Mouse (Mus musculus): ENCODE results near the gene Gm49361. TPM values are rescaled to one million over a fixed set of nuclear protein-coding genes. Genes with fewer than 3 reads are reported as not detected.
"Not testable (repeated sequence)": the region's sequence is repeated elsewhere in the genome, so short reads cannot be mapped to it uniquely, and the experiment has no call there.

Gene Gm49361
- polyA plus RNA-seq, 1 experiment from 2014 or later = not detected

DNA sequence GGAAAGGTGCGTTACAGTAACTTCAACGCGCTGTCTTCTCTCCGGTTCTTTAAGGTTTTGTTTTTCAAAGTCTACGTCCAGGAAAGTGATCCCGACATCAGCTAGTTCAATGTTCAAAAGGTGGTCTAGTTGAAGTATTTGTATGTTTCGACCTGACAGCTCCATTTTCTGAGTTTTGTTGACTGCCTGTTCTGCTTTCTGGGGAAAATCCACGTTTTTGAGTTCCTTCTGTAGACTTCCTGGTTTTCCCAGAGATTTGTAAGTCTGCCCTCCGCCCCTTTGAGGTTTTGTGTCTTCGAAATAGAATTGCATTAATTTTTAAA is 80.3 kb downstream of the Gm49361 start:
- H3K27me3 ChIP-seq (ENCODE audit: insufficient read depth, poor library complexity, severe bottlenecking) = no peaks in the 10 kb centered on the region
- WGBS = 16% methylated on average over 10 of the region's 10 CpGs
- H3K4me3 ChIP-seq = peak overlapping the region; percentile 78
- no peaks in the 10 kb centered on the region for H3K9me3 ChIP-seq
- peak overlapping the region; percentile 98 for H3K27ac ChIP-seq
- DNase-seq (ENCODE audit: low spot score) = no peak
- peaks cover 21% of the 10 kb centered on the region for H3K4me1 ChIP-seq (replicated peaks)
- H3K36me3 ChIP-seq = no peaks in the 10 kb centered on the region; the same call in none of the 2 replicates

DNA sequence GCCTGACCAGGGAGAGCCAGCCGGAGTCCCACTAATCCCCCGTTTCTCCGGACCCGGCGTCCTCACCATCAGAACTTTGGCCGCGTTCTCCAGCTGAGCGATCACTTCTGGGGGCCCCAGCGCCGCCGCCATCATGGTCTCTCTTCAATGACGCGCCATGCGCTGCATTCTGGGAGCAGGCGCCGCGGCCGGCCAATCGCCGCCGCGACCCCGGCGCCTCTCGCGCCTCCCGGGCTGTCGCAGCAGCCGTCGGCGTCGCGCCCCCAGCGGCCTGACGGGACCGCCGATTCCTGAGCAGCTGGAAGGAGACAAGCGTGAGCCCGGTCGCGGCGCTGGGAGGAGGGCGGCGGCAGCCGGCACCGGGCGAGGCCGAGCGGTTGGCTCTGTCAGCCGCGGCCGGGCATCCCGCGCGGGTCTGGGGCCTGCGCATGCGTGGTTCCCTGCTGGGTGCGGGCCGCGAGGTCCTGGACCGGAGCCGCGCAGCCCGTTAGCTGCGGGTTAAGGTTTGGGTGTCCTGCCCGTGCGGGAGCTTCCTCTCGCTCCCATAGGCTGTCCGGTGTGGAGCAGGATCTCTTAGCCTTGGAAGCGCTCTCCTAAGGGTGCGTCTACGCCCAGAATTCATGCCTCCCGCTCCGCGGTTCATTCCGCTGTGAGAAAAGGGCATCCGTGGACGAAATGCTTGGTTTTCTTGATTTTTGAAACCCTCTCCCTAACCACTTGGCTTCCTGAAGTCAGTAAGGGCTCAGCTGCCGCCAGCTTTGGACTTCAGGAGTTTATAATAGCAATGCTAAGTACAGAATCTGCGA is 80.9 kb downstream of the Gm49361 start, which contains the start of gene Xpo4:
Gene Xpo4, minus strand, starts transcription at position 609 of the 806 bp plus-strand sequence.
- DNase-seq (ENCODE audit: low spot score) = peak; percentile 90

GRCm38 (mm10) chr14:57664311-57664821 is 81.5 kb downstream of the Gm49361 start:
- H3K9me3 ChIP-seq = no peaks in the 10 kb centered on the region
- peak overlapping the region; percentile 98 for H3K27ac ChIP-seq
- H3K27me3 ChIP-seq (ENCODE audit: insufficient read depth, poor library complexity, severe bottlenecking) = no peaks in the 10 kb centered on the region
- DNase-seq (ENCODE audit: low spot score) = no peak
- peaks cover 21% of the 10 kb centered on the region for H3K4me1 ChIP-seq (replicated peaks)
- peak overlapping the region; percentile 78 for H3K4me3 ChIP-seq
- 0% methylated on average over 19 of the region's 19 CpGs for WGBS
- no peaks in the 10 kb centered on the region; the same call in none of the 2 replicates for H3K36me3 ChIP-seq

More for the DNA sequence above, 80.9 kb downstream of the Gm49361 start, which contains the start of gene Xpo4:
- Histone ChIP-seq H3K4me1 (replicated peaks) (peaks cover 21% of the 10 kb centered on the region), H3K9me3 (no peaks in the 10 kb centered on the region), H3K4me3 (peak within 1 kb of the TSS; percentile 78), H3K36me3 (no peaks in the 10 kb centered on the region; the same call in none of the 2 replicates), H3K27ac (peak within 1 kb of the TSS; percentile 98), H3K27me3 (ENCODE audit: insufficient read depth, poor library complexity, severe bottlenecking) (no peaks in the 10 kb centered on the region)
- under 1% methylated on average over 80 of the region's 80 CpGs for WGBS

DNA sequence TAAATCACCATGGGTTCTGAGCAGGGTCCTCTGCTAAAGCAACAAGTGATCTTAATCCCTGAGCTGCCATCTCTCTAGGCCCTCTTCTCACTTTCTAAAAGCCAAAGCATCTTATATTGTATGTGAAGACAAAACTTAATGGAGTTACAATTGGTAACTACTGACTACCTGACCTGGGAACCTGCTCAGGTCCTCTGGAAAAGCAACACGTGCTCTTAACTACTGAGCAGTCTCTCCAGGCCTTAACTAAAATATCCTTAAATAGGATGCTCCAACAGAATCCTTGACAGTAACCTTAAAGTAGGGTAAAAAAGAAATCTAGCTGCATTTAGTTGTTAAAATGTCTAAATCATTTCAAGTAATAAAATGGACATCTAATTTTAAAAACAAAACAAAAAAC is 82.3 kb downstream of the Gm49361 start:
- H3K4me1 ChIP-seq (replicated peaks) = peaks cover 21% of the 10 kb centered on the region
- H3K4me3 ChIP-seq = peak overlapping the region; percentile 78
- DNase-seq (ENCODE audit: low spot score) = no peak
- no peaks in the 10 kb centered on the region for H3K9me3 ChIP-seq
- H3K36me3 ChIP-seq = no peaks in the 10 kb centered on the region; the same call in none of the 2 replicates
- 42% methylated on average over 1 of the region's 1 CpGs for whole genome bisulfite sequencing
- no peak overlapping the region for H3K27ac ChIP-seq
- no peaks in the 10 kb centered on the region for H3K27me3 ChIP-seq (ENCODE audit: insufficient read depth, poor library complexity, severe bottlenecking)

DNA sequence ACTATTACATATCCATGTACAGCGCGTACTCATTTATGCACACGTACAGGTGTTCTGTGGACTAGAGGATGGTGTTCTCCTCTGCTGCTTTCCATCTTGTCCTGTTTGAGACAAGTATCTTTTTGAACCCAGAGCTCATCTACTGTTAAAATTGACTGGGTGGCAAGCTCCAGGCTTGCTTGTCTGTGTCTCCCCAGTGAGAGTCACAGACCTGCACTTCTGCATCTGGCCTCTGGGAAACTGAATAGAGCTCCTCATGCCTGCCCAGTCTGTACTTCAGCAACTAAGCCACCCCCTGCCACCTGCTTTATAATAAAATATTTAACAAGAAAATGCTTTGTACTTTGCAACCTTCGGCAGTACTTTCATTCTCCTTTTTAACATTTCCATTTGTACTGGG is 87.6 kb downstream of the Gm49361 start:
- H3K4me1 ChIP-seq (replicated peaks) = peaks cover 10% of the 10 kb centered on the region
- no peak overlapping the region for H3K27ac ChIP-seq
- H3K9me3 ChIP-seq = no peaks in the 10 kb centered on the region
- 97% methylated on average over 4 of the region's 4 CpGs for WGBS
- H3K4me3 ChIP-seq = no peak overlapping the region
- H3K27me3 ChIP-seq (ENCODE audit: insufficient read depth, poor library complexity, severe bottlenecking) = no peaks in the 10 kb centered on the region
- peaks cover 5% of the 10 kb centered on the region for H3K36me3 ChIP-seq
- DNase-seq (ENCODE audit: low spot score) = no peak

- WGBS = 96% methylated on average over 2 of the region's 2 CpGs
- no peak overlapping the region for H3K27ac ChIP-seq
Observed at GRCm38 (mm10) chr14:57657500-57657899, 88.4 kb downstream of the Gm49361 start.

GRCm38 (mm10) chr14:57656519-57656918 is 89.4 kb downstream of the Gm49361 start:
- H3K27ac ChIP-seq; H3K36me3 ChIP-seq; DNase-seq (ENCODE audit: low spot score); H3K4me1 ChIP-seq (replicated peaks); H3K4me3 ChIP-seq; H3K27me3 ChIP-seq (ENCODE audit: insufficient read depth, poor library complexity, severe bottlenecking); H3K9me3 ChIP-seq: not testable (repeated sequence)
- WGBS = 94% methylated on average over 3 of the region's 3 CpGs

More at GRCm38 (mm10) chr14:57657500-57657899, 88.4 kb downstream of the Gm49361 start:
- H3K4me1 ChIP-seq (replicated peaks) = peaks cover 6% of the 10 kb centered on the region
- no peaks in the 10 kb centered on the region for H3K9me3 ChIP-seq
- H3K4me3 ChIP-seq = no peak overlapping the region
- no peak for DNase-seq (ENCODE audit: low spot score)
- H3K36me3 ChIP-seq = peaks cover 5% of the 10 kb centered on the region
- H3K27me3 ChIP-seq (ENCODE audit: insufficient read depth, poor library complexity, severe bottlenecking) = no peaks in the 10 kb centered on the region

- no peaks in the 10 kb centered on the region for H3K9me3 ChIP-seq
- no peak overlapping the region for H3K4me3 ChIP-seq
- DNase-seq (ENCODE audit: low spot score) = no peak
- H3K36me3 ChIP-seq = peaks cover 7% of the 10 kb centered on the region
- H3K27ac ChIP-seq = no peak overlapping the region
- no peaks in the 10 kb centered on the region for H3K27me3 ChIP-seq (ENCODE audit: insufficient read depth, poor library complexity, severe bottlenecking)
- no peaks in the 10 kb centered on the region for H3K4me1 ChIP-seq (replicated peaks)
Observed at GRCm38 (mm10) chr14:57649501-57649900, 96.4 kb downstream of the Gm49361 start.

GRCm38 (mm10) chr14:57646155-57646554 is 99.7 kb downstream of the Gm49361 start:
- DNase-seq (ENCODE audit: low spot score) = no peak
- Histone ChIP-seq H3K27me3 (ENCODE audit: insufficient read depth, poor library complexity, severe bottlenecking) (no peaks in the 10 kb centered on the region), H3K4me1 (replicated peaks) (no peaks in the 10 kb centered on the region), H3K36me3 (peaks cover 22% of the 10 kb centered on the region), H3K9me3 (no peaks in the 10 kb centered on the region), H3K27ac (no peak overlapping the region), H3K4me3 (no peak overlapping the region)
- 93% methylated on average over 4 of the region's 4 CpGs for WGBS

DNA sequence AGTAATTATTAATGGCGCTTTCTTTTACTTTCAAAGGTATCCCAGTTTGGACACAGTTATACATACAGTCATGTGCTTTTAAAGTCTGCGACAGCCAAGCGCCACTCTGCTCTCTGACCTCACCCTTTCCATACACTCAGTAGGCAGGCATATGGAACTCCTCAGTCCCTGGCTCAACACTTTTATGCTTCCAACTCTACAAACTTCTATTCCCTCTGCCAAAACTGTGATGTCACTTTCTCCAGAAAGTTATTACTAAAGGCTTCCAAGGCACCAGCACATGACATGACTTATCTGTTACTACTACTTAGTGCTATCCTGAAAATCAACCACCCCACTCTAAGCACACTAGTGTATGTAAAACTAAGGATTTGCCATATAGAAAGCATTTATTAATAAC is 106.8 kb downstream of the Gm49361 start:
- no peak overlapping the region for H3K27ac ChIP-seq
- DNase-seq (ENCODE audit: low spot score) = no peak
- H3K36me3 ChIP-seq = peaks cover 25% of the 10 kb centered on the region
- WGBS = 98% methylated on average over 3 of the region's 3 CpGs
- no peaks in the 10 kb centered on the region for H3K27me3 ChIP-seq (ENCODE audit: insufficient read depth, poor library complexity, severe bottlenecking)
- no peaks in the 10 kb centered on the region for H3K9me3 ChIP-seq
- H3K4me3 ChIP-seq = no peak overlapping the region
- peaks cover 7% of the 10 kb centered on the region; the same call in 1 of the 2 replicates for H3K4me1 ChIP-seq (replicated peaks)

DNA sequence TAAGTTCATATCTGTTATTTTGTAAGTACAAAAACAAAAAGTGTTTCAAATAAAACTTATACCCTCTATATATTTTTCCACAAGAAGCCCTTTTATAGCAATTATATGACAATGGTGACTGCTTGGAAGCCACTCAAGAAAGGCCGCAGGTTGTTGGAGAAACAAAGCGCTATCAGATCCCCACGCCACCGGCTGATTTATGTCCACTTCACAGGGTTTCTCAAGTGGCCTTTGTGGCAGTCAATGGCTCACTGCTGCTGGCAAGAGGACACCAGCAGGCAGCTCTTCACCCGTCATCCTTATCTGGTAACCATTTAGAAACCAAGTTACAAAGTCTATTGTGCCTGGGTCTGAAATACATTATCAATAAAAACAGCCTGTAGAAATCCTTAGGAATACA is 111.8 kb downstream of the Gm49361 start:
- Histone ChIP-seq H3K27ac (no peak overlapping the region), H3K27me3 (ENCODE audit: insufficient read depth, poor library complexity, severe bottlenecking) (no peaks in the 10 kb centered on the region), H3K9me3 (no peaks in the 10 kb centered on the region), H3K36me3 (peaks cover 14% of the 10 kb centered on the region), H3K4me1 (replicated peaks) (peaks cover 13% of the 10 kb centered on the region; the same call in 1 of the 2 replicates), H3K4me3 (no peak overlapping the region)
- no peak for DNase-seq (ENCODE audit: low spot score)
- WGBS = 50% methylated on average over 5 of the region's 5 CpGs

DNA sequence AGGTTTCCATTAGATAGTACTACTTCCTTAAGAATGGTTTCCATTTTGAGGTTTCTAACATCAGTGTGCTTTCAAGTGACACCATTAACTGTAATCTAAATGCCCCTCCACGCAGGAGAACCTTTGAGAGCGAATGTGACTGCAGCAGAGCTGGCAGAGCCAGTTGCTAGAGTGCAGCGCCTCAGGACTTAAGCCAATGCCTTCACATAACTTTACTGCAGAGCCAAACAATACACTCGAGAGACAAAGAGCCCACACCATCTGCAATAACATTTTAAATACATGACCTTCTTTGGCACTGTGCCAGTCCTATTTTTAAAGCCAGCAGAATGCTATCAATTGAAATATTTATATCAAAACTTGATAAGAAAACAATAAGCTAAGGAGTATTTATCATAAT is 116.3 kb downstream of the Gm49361 start:
- Histone ChIP-seq H3K27ac (no peak overlapping the region), H3K4me3 (no peak overlapping the region), H3K27me3 (ENCODE audit: insufficient read depth, poor library complexity, severe bottlenecking) (no peaks in the 10 kb centered on the region), H3K36me3 (peaks cover 48% of the 10 kb centered on the region), H3K9me3 (no peaks in the 10 kb centered on the region), H3K4me1 (replicated peaks) (peaks cover 9% of the 10 kb centered on the region; the same call in 1 of the 2 replicates)
- WGBS = 90% methylated on average over 4 of the region's 4 CpGs
- DNase-seq (ENCODE audit: low spot score) = no peak

DNA sequence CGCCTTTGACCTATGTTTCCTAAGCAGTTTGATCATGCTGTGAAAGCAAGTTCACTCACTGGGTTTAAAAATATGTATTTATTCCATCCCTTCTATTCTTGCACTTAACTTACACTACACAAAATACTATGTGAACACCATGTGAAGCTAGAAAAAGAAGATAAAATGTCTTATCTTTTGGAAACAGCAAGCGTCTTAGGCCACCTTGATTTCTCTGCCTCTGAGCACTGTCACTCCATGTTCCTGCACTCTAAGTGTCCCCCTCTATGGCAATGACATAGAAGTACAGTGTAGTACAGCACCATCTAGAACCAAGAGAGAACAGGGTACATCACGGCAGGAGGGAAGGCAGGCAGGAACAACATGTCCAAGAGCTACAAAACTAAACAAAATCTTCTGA is 123.0 kb downstream of the Gm49361 start:
- Histone ChIP-seq H3K27ac (no peak overlapping the region), H3K4me3 (no peak overlapping the region), H3K36me3 (peaks cover 58% of the 10 kb centered on the region), H3K27me3 (ENCODE audit: insufficient read depth, poor library complexity, severe bottlenecking) (no peaks in the 10 kb centered on the region), H3K4me1 (replicated peaks) (no peaks in the 10 kb centered on the region), H3K9me3 (no peaks in the 10 kb centered on the region)
- WGBS = 88% methylated on average over 3 of the region's 3 CpGs
- no peak for DNase-seq (ENCODE audit: low spot score)

Measured in hindbrain, embryonic 10.5 days (tissue).